Mouse (Mus musculus): ENCODE results near the gene Akr1c13.
A peak's percentile ranks its signal among the peaks of the same experiment; 100 is the strongest.
"Not testable (repeated sequence)": the region's sequence is repeated elsewhere in the genome, so short reads cannot be mapped to it uniquely, and the experiment has no call there.

The Akr1c13 gene

GRCm38 (mm10) chr13:4190904-4191303 is at the start of gene Akr1c13:
Gene Akr1c13, plus strand, starts transcription at chr13:4191150.
- DNase-seq, result peak; percentile 46

GRCm38 (mm10) chr13:4144261-4144660 is 46.7 kb upstream of the Akr1c13 start:
- no peak for DNase-seq

- DNase-seq, result peak; percentile 7
Measured at GRCm38 (mm10) chr13:4150518-4150917, 40.4 kb upstream of the Akr1c13 start, which contains the start of gene Akr1c18. Gene Akr1c18, minus strand, starts transcription at chr13:4150654.

GRCm38 (mm10) chr13:4152908-4153307 is 38.0 kb upstream of the Akr1c13 start:
- DNase-seq, result no peak

- DNase-seq, result no peak
Measured at GRCm38 (mm10) chr13:4153593-4153992, 37.4 kb upstream of the Akr1c13 start.

GRCm38 (mm10) chr13:4155286-4155685 is 35.7 kb upstream of the Akr1c13 start:
- DNase-seq, result no peak

GRCm38 (mm10) chr13:4168006-4168405 is 22.9 kb upstream of the Akr1c13 start:
- DNase-seq, result no peak

- no peak for DNase-seq
Measured at GRCm38 (mm10) chr13:4172978-4173377, 18.0 kb upstream of the Akr1c13 start.

- not testable (repeated sequence) for DNase-seq
Measured at GRCm38 (mm10) chr13:4181321-4181720, 9.6 kb upstream of the Akr1c13 start.

- no peak for DNase-seq
Measured at GRCm38 (mm10) chr13:4183116-4183515, 7.8 kb upstream of the Akr1c13 start.

GRCm38 (mm10) chr13:4186641-4187411 is 4.1 kb upstream of the Akr1c13 start:
- DNase-seq, result peak; percentile 22

GRCm38 (mm10) chr13:4188174-4188573 is 2.8 kb upstream of the Akr1c13 start:
- DNase-seq, result peak; percentile 42

- DNase-seq, result no peak
Measured at GRCm38 (mm10) chr13:4192511-4192910, 1.6 kb downstream of the Akr1c13 start.

- no peak for DNase-seq
Measured at GRCm38 (mm10) chr13:4206147-4206903, 15.4 kb downstream of the Akr1c13 start.

- DNase-seq, result no peak
Measured at GRCm38 (mm10) chr13:4211560-4212299, 20.8 kb downstream of the Akr1c13 start.

GRCm38 (mm10) chr13:4212309-4212708 is 21.4 kb downstream of the Akr1c13 start:
- no peak for DNase-seq

GRCm38 (mm10) chr13:4215496-4215895 is 24.5 kb downstream of the Akr1c13 start:
- DNase-seq, result not testable (repeated sequence)

GRCm38 (mm10) chr13:4228441-4228840 is 37.5 kb downstream of the Akr1c13 start, which contains the start of gene Akr1c19:
Gene Akr1c19, plus strand, starts transcription at chr13:4228700.
- DNase-seq, result peak; percentile 14

GRCm38 (mm10) chr13:4230841-4231623 is 40.1 kb downstream of the Akr1c13 start:
- no peak for DNase-seq

GRCm38 (mm10) chr13:4233135-4233534 is 42.2 kb downstream of the Akr1c13 start:
- no peak for DNase-seq

GRCm38 (mm10) chr13:4233536-4234172 is 42.7 kb downstream of the Akr1c13 start:
- peak; percentile 55 for DNase-seq
